Mouse (Mus musculus) left cerebral cortex, adult 8-10 months (tissue): ENCODE measurements around the gene Hnrnph1. TPM values are rescaled to one million over a fixed set of nuclear protein-coding genes. Genes with fewer than 3 reads are reported as not detected.

Experiments used
- DNase-seq, 2 experiments: peaks; one replicate each; pipeline ENCODE4 v3.0.0; 2022; ENCODE audit warnings: low spot score in 2 of 2
- total RNA-seq, 4 experiments: library from RNA; stranded (reverse); gene quantifications; 2 replicates each; pipeline ENCODE4 v1.2.4; 2022

Gene Hnrnph1
- total RNA-seq, 4 experiments from 2014 or later = 180 to 274 (median 221) TPM

DNA sequence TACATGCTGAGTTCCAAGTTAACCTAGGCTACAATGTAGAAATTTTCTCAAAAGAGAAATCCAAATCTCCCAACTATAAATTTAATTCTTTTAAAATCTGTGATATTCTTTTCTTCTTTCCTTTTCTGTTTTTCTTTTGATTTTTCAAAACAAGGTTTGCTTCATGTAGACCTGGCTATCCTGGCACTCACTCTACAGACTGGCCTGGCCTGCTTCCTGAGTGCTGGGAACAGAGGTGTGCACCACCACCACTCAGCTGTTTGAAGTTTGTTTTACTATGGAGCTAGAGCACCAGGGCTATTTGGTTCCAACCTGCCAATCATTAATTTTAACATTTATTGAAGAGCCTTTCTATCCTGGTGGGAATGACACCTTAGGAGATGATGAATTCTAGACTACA, 3.7 kb upstream of the Hnrnph1 start:
- DNase-seq = no peak

DNA sequence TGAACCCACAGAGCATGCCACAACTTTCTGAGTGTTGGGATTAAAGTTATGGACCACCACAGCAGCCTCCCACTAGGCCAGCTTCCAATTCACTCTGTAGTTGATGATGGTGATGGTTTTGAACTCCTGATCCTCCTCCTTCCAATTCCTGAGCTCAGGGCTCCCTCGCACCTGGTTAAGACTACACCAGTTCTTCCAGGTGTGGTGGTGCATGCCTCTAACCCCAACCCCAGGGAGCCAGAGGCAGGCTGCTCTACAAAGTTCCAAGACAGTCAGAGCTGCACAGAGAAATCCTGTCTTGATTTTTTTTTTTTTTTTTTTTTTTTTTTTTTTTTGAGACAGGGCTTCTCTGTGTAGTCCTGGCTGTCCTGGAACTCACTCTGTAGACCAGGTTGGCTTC, 3.2 kb upstream of the Hnrnph1 start:
- DNase-seq = no peak

GRCm38 (mm10) chr11:50374286-50375015, 2.3 kb upstream of the Hnrnph1 start:
- no peak for DNase-seq

DNA sequence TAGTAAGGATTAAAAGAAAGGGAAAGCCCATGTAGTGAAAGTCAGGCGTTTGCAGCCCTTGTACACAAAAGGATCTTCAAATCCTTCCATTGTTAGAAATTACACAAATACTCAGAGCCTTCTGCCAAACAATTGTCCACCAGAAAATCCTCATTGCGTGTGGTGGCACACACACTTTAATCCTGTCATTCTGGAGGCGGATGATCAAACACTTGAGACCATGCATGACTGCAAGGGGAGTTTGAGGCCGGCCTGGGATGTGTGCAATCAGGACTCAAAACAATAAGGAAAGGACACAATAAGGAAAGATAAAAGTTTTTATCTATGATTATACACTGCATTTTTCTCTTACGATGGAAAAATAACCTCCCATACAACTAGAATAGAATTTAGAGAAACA, 1.4 kb upstream of the Hnrnph1 start:
- no peak for DNase-seq

DNA sequence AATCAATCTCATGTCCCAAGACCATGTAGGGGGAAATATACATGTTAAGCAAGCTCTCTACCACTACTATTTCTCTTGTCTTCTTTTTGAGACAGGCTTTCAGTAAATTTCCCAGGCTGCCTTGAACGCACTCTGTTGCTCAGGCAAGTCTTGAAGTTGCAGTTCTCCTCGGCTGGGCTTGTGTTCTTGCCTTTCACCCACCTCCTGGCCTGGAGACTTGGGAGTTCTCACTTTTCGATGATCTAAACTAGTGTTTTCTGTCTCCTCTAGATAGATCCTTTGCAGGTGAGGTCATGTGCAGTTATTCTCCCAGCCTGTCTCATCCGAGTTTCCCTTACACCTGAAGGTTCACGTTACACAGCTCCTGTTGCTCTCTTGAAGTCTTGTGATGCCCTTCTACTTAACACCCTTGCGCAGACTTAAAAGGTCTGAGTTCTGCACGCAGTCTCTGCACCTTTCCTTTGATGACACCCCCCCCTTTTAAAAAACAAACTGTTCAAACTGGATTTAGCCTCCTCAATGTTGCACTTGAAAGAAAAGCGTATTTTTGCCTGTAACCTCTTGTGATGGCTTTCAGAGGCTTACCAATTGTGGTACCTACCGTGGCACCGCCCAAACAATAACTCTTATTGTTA, 517 bp upstream of the Hnrnph1 start:
- no peak for DNase-seq

- DNase-seq = peak; percentile 58 to 63
Observed at GRCm38 (mm10) chr11:50377892-50378684, 1.3 kb downstream of the Hnrnph1 start.

- no peak for DNase-seq
Observed at GRCm38 (mm10) chr11:50379023-50379752, 2.4 kb downstream of the Hnrnph1 start.

DNA sequence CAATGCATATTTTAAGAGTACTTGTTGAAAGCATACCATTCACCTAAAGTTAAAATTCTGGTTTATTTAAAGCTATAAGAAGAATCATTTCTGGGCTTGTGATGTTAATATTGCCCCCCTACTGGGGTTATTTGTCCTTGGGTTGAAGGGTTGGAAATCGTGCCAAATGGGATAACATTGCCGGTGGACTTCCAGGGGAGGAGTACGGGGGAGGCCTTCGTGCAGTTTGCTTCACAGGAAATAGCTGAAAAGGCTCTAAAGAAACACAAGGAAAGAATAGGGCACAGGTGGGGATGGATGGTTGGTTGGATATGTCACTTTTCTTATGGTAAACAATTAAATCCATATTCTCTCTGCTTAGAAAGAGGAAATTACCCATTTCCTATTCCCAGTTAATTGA, 4.5 kb downstream of the Hnrnph1 start:
- DNase-seq = no peak

GRCm38 (mm10) chr11:50387167-50387679, 10.4 kb downstream of the Hnrnph1 start:
- DNase-seq = no peak

DNA sequence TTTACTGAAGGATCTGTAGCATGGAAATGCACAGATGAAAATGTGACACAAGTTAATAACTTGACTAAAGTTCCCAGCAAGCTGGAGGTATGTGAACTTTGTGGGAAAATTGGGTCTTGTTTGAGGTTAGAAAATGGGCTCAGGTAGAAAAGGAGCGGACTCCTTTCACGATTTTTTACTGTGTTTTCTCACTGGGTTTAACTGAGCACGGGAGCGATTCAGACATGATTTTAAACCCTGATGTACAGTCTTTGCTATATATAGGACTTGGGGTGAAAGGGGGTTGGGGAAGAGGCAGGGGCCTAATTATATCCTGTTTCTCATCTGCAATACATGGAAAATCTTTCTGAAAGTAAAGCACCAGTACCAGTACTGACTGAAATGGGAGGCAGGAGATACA, 10.9 kb downstream of the Hnrnph1 start:
- no peak for DNase-seq

GRCm38 (mm10) chr11:50388217-50388929, 11.6 kb downstream of the Hnrnph1 start:
- DNase-seq = no peak

- no peak for DNase-seq
Observed at GRCm38 (mm10) chr11:50389011-50389410, 12.2 kb downstream of the Hnrnph1 start.

- DNase-seq = no peak
Observed at GRCm38 (mm10) chr11:50389616-50390015, 12.8 kb downstream of the Hnrnph1 start.

DNA sequence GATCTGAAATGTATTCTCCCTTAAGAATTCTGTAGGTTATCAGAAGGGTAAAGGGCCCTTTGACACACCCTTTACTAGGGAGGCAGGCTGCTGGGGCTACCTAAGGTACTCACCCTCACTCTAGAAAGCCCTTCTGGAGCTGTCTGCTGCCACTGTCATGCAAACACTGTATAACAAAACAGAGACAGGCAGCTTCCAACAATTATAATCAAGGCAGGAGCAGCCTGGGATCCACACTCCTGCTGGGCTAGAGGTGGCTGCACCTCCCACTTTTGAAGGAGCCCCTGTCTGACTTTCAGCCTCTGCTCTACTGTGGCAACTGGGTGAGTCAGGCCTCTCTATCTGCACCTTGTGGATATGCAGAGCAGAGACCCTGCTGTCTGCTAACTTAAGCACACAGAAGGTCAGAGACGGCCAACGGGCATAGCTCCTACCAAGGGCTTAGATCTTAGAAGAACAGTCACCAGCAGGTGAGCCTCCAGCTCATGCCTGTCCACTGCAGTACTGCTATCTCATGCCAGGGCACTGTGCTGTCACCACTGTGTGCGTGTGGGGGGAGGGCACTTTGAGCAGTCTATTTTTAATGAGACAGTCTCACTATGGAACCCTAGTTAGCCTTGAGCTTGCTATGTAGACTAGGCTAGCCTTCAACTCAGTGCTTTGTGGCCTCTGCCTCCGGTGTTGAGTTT, 14.6 kb downstream of the Hnrnph1 start:
- no peak for DNase-seq

- no peak for DNase-seq
Observed at GRCm38 (mm10) chr11:50393306-50393705, 16.5 kb downstream of the Hnrnph1 start.

GRCm38 (mm10) chr11:50394731-50395130, 17.9 kb downstream of the Hnrnph1 start:
- DNase-seq = no peak

- DNase-seq = no peak
Observed at GRCm38 (mm10) chr11:50396766-50397307, 20.0 kb downstream of the Hnrnph1 start.

- no peak for DNase-seq
Observed at GRCm38 (mm10) chr11:50397316-50397715, 20.5 kb downstream of the Hnrnph1 start.

GRCm38 (mm10) chr11:50398803-50399202, 22.0 kb downstream of the Hnrnph1 start:
- DNase-seq = no peak

- no peak for DNase-seq
Observed at GRCm38 (mm10) chr11:50402481-50402880, 25.7 kb downstream of the Hnrnph1 start.
